Mouse (Mus musculus) olfactory bulb, adult 2 months (tissue): ENCODE measurements at regions not wholly inside any gene's neighbourhood (a gene's known extent, or its start where the extent isn't known, plus 50 kb on each side); places are given as distances from the start of the nearest gene placed in this dataset.
A peak's percentile ranks its signal among the peaks of the same experiment; 100 is the strongest.

Experiments
- H3K27ac ChIP-seq: fragments of 200-500 bp; 2 replicates; pipeline ENCODE4 v1.5.1; 2012; ENCODE audit warnings: low read depth, low read length; ENCODE audit not compliant: insufficient read depth
- H3K4me1 ChIP-seq: fragments of 200-500 bp; 2 replicates; pipeline ENCODE4 v1.6.1; 2012; ENCODE audit warnings: low read length; ENCODE audit not compliant: control insufficient read depth, insufficient read depth
- H3K4me3 ChIP-seq: fragments of 200-500 bp; 2 replicates; pipeline ENCODE4 v1.5.1; 2012; ENCODE audit warnings: mild to moderate bottlenecking, low read depth, low read length, moderate library complexity; ENCODE audit not compliant: insufficient read depth
- CTCF ChIP-seq: fragments of 200-500 bp; IDR thresholded peaks from 2 replicates; pipeline ENCODE4 v1.5.1; 2012; ENCODE audit warnings: low read depth, mild to moderate bottlenecking, low read length, moderate library complexity; ENCODE audit not compliant: insufficient read depth
- POLR2A ChIP-seq: fragments of 200-500 bp; IDR thresholded peaks from 2 replicates; pipeline ENCODE4 v1.6.1; 2012; ENCODE audit warnings: mild to moderate bottlenecking, low read depth, low read length, moderate library complexity; ENCODE audit not compliant: insufficient read depth
- WGBS: fragments of 180-500 bp; shearing (Covaris S2); methylation state at CpG from one replicate; pipeline ENCODE4 v1.1.7; 2018; 5-methylcytosine and 5-hydroxymethylcytosine counted together

DNA sequence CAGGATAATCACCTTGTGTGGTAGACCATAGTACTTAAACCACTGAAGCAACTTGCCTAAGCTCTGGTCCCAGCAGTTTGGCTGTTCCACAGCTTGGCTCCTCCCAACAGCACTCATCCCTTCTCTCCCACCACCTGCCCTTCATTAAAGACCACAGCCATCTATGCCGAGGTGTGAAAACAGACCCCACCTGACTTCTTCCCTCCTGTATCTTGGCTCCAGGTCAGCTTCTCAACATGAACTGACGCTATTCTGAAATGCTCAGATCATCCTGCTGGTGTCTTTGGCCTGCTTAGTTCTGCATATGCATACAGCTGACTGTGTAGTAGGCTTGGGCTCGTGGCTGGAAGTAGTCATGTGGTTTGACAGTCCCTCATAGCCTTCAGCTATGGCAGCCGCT lies 177.1 kb downstream of the Abcc12 start:
- 74% methylated on average over 4 of the region's 4 CpGs for WGBS
- TF ChIP-seq CTCF, result no peak
- no peak for TF ChIP-seq POLR2A
- H3K27ac ChIP-seq, result peak overlapping the region; percentile 89

DNA sequence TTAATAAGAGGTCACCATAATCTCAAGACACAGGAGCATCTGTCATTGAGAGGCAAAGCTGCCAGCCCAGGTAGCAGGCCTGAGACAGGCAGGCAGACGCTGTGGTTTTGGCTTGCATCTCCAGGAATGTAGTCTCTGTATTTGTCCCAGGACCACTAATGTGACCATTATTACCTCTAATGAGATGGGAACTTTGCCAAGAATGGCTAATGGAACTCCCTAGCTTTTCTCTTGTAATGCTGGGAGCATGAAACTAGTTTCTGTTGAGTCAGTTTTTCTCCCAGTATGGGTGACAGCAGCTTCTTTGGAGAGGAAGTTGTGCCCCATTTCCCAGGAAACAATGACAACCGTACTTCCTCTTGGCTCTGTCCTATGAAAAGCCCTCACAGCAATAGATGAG lies 178.5 kb downstream of the Abcc12 start:
- WGBS, result 63% methylated on average over 2 of the region's 2 CpGs
- H3K27ac ChIP-seq, result peak overlapping the region; percentile 24; the same call in 1 of the 2 replicates
- peaks cover 8% of the 10 kb centered on the region for H3K4me1 ChIP-seq
- TF ChIP-seq CTCF (no peak), POLR2A (no peak)
- H3K4me3 ChIP-seq, result no peak overlapping the region

More for the DNA sequence above, 177.1 kb downstream of the Abcc12 start:
- Histone ChIP-seq H3K4me1 (peaks cover 8% of the 10 kb centered on the region), H3K4me3 (no peak overlapping the region)

DNA sequence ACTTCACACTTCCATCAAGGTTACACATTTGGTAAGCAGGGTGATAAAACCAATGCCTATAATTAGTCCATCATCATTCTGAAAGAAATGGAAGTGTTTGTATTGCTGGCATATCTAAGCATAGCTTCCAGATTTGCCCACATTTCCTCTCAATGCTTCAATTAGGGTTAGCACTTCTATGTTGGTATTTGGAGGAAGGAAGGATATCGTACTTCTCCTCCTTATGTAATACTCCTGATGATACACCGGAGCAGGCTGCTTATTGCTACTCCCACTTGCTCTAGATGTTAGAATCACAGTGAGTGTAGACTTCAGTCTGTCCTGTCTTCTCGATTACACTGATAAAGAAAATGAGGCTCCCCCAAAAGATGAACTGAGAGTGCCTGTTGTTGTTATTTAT lies 185.4 kb downstream of the Abcc12 start:
- no peak for TF ChIP-seq CTCF
- no peak for TF ChIP-seq POLR2A
- Histone ChIP-seq H3K4me1 (peaks cover 6% of the 10 kb centered on the region; the same call in 1 of the 2 replicates), H3K27ac (no peak overlapping the region), H3K4me3 (no peak overlapping the region)
- WGBS, result 54% methylated on average over 3 of the region's 3 CpGs

DNA sequence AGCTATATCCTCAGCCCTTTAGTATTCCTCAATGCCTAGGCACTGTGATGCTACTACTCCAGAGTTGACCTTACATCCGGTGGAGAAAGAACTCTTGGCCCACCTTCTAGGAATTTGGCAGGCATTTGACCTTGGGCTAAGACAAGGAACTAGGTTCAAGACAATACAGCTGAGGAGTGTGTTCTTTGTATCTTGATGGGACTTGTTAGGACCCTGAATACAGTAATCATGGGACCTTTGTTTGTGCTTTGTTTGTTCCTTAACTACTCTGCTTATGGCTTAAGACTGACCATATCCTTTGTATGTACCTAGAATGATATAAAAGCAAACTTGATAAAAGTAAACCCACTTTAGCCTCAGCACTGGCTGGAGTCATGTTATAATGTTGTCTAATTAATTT lies 186.7 kb downstream of the Abcc12 start:
- WGBS, result 50% methylated on average over 1 of the region's 1 CpGs
- Histone ChIP-seq H3K4me1 (peaks cover 6% of the 10 kb centered on the region; the same call in 1 of the 2 replicates), H3K27ac (no peak overlapping the region), H3K4me3 (no peak overlapping the region)
- TF ChIP-seq CTCF (no peak), POLR2A (no peak)

DNA sequence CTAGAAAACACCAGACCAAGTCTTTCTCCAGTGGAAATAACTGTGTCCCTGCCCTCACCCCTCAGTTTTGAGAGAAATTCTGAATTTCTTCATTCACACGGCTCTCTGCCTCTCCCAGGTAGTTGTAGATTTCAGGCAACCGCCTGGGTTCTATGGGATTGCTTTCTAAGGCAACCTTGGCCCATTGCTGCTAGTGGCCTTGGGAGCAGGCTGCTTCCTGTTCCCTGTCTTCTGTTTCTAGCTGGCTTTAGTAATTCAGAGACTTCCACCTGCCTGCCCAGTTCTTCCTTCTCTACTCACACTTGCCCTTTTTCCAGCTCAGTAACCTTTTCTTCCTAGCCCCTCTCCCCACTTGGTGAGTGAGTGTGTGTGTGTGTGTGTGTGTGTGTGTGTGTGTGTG lies 187.1 kb downstream of the Abcc12 start:
- Histone ChIP-seq H3K4me3 (no peak overlapping the region), H3K27ac (no peak overlapping the region), H3K4me1 (peaks cover 6% of the 10 kb centered on the region; the same call in 1 of the 2 replicates)
- 90% methylated on average over 2 of the region's 2 CpGs for WGBS
- TF ChIP-seq POLR2A (no peak), CTCF (no peak)

DNA sequence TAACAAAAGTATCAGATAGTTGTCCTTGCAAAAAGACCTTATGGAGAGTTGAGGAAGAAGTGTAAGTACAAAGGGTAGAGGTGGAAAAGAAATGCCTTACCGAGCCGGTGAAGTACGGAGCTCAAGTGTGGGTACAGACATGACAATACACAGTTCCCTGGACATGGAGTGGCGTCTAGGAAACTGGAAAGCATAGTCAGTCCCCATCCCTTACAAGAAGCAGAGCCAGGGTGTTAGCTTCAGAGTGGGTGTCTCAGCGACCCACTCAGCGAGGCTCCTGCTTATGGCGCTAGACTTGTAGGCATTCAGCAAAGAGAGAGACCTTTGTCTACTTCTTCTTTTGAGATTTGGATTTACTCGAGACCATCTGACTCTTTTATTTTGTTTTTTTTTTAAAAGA lies 189.8 kb downstream of the Abcc12 start:
- peak overlapping the region; percentile 84 for H3K27ac ChIP-seq
- peaks cover 11% of the 10 kb centered on the region for H3K4me1 ChIP-seq
- H3K4me3 ChIP-seq, result no peak overlapping the region
- 63% methylated on average over 8 of the region's 8 CpGs for WGBS
- TF ChIP-seq CTCF (no peak), POLR2A (no peak)

DNA sequence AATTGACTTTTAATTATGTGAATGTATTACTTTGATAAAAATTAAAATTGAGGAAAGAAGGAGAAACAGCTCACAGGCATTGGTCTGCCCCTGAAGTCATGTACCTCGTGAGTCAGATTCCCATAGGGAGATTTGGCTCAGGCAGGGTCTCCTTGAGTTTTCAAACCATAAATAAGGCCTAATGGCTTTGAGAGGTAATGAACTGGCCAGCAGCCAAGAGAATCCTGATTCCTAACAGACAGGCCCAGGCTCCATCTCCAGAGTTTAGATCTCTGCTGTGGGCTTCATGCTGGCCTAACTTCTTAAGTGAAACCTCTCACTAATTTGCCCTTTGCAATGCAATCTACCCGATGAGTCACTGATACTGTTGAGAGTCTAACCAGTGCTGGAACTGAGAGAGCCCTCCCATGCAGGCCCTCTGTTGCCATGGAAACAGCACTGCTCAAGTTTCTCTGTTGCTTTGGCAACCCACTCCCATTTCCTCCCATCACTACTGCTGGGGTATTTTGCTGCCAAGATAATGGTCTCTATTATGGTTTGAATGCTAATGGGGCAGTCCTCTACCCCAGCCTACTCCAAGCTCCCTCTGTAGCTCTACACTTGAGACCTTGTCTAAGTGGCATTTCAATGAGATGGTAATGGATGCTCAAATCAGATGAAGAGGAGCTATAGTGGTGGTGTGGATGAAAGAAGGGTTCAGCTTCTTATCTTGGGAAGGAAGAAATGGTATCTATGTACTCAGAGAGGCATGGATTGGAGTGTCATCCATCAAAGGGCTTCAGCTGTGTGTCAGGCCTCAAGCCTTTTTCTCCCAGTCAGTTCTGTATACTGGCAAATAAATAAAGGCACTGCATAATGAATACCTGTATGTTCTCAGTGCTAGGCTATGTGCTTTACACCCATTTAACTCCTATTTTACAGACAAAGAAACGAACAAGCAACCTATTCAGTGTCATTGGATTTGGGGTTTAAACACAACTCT lies 190.5 kb downstream of the Abcc12 start:
- Histone ChIP-seq H3K27ac (peak overlapping the region; percentile 93), H3K4me3 (no peak overlapping the region), H3K4me1 (peaks cover 14% of the 10 kb centered on the region)
- 18% methylated on average over 3 of the region's 3 CpGs for WGBS
- TF ChIP-seq CTCF (no peak), POLR2A (no peak)

DNA sequence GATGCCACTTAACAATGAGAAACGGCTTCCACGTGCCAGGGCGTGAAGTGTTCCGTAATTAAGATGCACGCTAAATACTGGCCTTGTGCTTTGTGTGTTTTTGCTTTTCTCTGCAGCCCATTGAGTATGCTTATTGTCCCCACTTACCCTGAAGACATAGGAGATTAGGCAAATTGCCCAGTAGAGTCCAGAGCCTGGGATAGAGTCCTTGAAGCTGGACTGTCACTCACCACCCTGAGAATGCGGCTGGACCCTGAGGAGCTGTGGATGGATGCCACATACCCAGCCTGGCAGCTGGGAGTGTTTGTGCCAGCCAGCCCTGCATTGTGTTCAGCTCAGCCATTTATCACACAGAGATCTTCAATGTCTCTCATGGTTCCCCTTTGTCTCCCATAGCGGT lies 195.2 kb downstream of the Abcc12 start:
- 41% methylated on average over 7 of the region's 7 CpGs for WGBS
- Histone ChIP-seq H3K27ac (no peak overlapping the region; the same call in 1 of the 2 replicates), H3K4me3 (no peak overlapping the region), H3K4me1 (peaks cover 14% of the 10 kb centered on the region)
- TF ChIP-seq CTCF (no peak), POLR2A (no peak)

DNA sequence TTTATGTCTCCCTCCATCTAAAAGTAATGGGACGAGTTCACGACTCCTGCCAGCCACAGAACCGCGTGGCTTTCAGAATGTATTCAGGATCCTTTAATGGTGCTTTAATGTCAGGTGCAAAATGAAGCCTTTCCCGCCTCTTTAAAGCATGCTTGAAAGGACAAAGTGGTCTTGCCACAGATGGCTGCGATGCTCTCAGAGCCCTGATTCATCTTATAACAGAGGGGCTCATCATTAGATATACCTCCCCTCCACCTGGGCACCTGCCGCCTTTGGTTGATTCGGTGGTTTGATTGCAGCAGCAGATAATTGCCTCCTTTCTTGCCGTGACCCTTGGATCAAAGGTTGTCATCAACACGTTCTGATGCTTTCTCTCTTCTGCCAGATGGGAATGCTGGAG lies 198.5 kb downstream of the Abcc12 start:
- TF ChIP-seq CTCF (no peak), POLR2A (no peak)
- no peak overlapping the region for H3K4me3 ChIP-seq

DNA sequence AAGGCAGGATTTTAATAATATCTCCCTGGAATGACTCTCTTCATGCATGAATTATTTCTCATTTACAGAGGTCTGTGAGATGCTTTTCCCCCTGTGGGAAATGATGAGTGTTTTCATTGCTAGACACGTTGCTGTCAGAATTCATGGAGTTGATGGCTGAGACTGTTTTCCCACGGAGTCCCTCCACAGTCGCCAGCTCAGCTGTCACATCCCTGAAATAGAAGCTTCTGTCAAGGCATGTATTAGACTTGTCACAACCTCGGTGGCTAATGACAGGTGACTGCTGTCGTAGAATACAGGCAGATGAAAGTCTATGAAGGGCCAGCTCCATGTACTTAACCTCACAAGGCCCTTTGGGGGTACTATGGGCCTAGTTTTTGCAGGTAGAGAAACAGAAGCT lies 212.4 kb downstream of the Abcc12 start:
- H3K4me1 ChIP-seq, result no peaks in the 10 kb centered on the region
- TF ChIP-seq POLR2A (no peak), CTCF (no peak)
- 63% methylated on average over 5 of the region's 5 CpGs for WGBS

More for the DNA sequence above, 198.5 kb downstream of the Abcc12 start:
- Histone ChIP-seq H3K4me1 (peaks cover 11% of the 10 kb centered on the region), H3K27ac (no peak overlapping the region)
- WGBS, result 83% methylated on average over 10 of the region's 10 CpGs

More for the DNA sequence above, 212.4 kb downstream of the Abcc12 start:
- Histone ChIP-seq H3K27ac (no peak overlapping the region), H3K4me3 (no peak overlapping the region)
